Mouse (Mus musculus): ENCODE data around the gene Gpr143. TPM values are rescaled to one million over a fixed set of nuclear protein-coding genes. Genes with fewer than 3 reads are reported as not detected.

Gpr143 gene
- 0.11 TPM in 1 of 2 replicates, not detected in the other for polyA plus RNA-seq (2015; fragmentation: Nextera tagmentation; extraction: Ambion mirVana)

DNA sequence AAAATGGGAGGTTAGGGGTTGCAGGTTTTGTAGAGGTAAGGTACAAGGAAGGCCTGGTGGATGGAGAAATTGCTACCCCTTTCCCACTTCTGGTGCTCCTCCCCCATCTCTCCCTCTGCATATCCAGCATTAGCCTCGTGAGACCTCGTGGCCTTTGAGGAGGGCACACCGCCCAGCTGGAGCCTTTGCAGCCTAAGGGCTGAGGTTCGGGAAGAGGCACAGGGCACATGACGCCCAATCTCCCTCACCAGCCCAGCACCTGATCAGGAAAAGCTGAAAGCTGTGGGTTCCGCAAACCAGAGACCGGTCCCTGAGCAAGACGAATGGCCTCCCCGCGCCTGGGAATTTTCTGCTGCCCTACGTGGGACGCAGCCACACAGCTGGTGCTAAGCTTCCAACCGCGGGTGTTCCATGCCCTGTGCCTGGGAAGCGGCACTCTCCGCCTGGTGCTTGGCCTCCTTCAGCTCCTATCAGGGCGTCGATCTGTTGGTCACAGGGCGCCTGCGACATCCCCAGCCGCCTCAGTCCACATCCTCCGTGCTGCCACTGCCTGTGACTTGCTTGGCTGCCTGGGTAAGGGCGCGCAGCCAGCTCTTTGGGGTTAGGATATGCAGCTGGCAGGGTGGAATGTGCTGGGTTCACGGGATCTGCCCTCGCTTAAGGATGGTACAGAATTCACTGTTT, at the start of gene Gpr143:
Gpr143 (plus strand) TSS at position 202 of the 684 bp plus-strand sequence.

GRCm38 (mm10) chrX:152768891-152769599, 12.7 kb upstream of the Gpr143 start, which contains the start of gene Shroom2:
Shroom2 (minus strand) TSS chrX:152769465.

Other genes starting within 250 kb of the Gpr143 start
- not detected in 2 replicates for gene Cldn34a, start 218.6 kb upstream of the Gpr143 start, polyA plus RNA-seq (2015; fragmentation: Nextera tagmentation; extraction: Ambion mirVana)
- 1.9 TPM in 2 replicates for gene Shroom2, start 12.5 kb upstream of the Gpr143 start, polyA plus RNA-seq (2015; fragmentation: Nextera tagmentation; extraction: Ambion mirVana)
- gene Usp51, start 224.5 kb downstream of the Gpr143 start, polyA plus RNA-seq (2015; fragmentation: Nextera tagmentation; extraction: Ambion mirVana): 0.13 and 0.18 TPM in 2 replicates